Mouse (Mus musculus) lung, postnatal 0 days (tissue): ENCODE measurements around the gene Gm38392. TPM values are rescaled to one million over a fixed set of nuclear protein-coding genes. Genes with fewer than 3 reads are reported as not detected.

ENCODE experiments used
- ATAC-seq: fragments of 200-750 bp; cut with Nextera tagmentation; 2 replicates; pipeline ENCODE4 v1.8.0; 2017; ENCODE audit warnings: moderate library complexity
- DNase-seq: peaks from one replicate; pipeline ENCODE4 v3.0.0-alpha.2; 2016; ENCODE audit warnings: low spot score
- H3K27ac ChIP-seq: fragments of 300-500 bp; sonication (generic); 2 replicates; pipeline ENCODE4 v1.5.1; 2014; ENCODE audit warnings: antibody characterized with exemption, mild to moderate bottlenecking, low read length, mixed read lengths
- H3K27me3 ChIP-seq: fragments of 300-500 bp; sonication (generic); replicated peaks from 2 replicates; pipeline ENCODE4 v1.6.1; 2014; ENCODE audit warnings: low read length, mixed read lengths; ENCODE audit not compliant: insufficient read depth
- H3K36me3 ChIP-seq: fragments of 300-500 bp; sonication (generic); 2 replicates; pipeline ENCODE4 v1.6.1; 2014; ENCODE audit warnings: low read length, mixed read lengths; ENCODE audit not compliant: insufficient read depth
- H3K4me1 ChIP-seq: fragments of 300-500 bp; sonication (generic); 2 replicates; pipeline ENCODE4 v1.6.1; 2014; ENCODE audit warnings: antibody characterized with exemption, low read depth, low read length, mixed read lengths; ENCODE audit not compliant: insufficient read depth
- H3K4me2 ChIP-seq: fragments of 300-500 bp; sonication (generic); replicated peaks from 2 replicates; pipeline ENCODE4 v1.6.1; 2014; ENCODE audit warnings: low read depth, mild to moderate bottlenecking, low read length, moderate library complexity, mixed read lengths
- H3K4me3 ChIP-seq: fragments of 300-500 bp; sonication (generic); 2 replicates; pipeline ENCODE4 v1.5.1; 2014; ENCODE audit warnings: low read depth, low read length
- H3K9ac ChIP-seq: fragments of 300-500 bp; sonication (generic); replicated peaks from 2 replicates; pipeline ENCODE4 v1.6.1; 2014; ENCODE audit warnings: low read depth, mild to moderate bottlenecking
- H3K9me3 ChIP-seq: fragments of 300-500 bp; sonication (generic); 2 replicates; pipeline ENCODE4 v1.6.1; 2016; ENCODE audit warnings: low read length, mixed read lengths
- CTCF ChIP-seq: IDR thresholded peaks from 2 replicates; pipeline ENCODE4 v1.5.1; 2016; ENCODE audit warnings: antibody characterized with exemption, mild to moderate bottlenecking
- EP300 ChIP-seq: IDR thresholded peaks from 2 replicates; pipeline ENCODE4 v1.6.1; 2016; ENCODE audit warnings: antibody characterized with exemption, mild to moderate bottlenecking, control low read depth
- WGBS: fragments of 180-500 bp; shearing (Covaris S2); extraction: QIAGEN DNeasy Blood & Tissue Kit; methylation state at CpG from one replicate; pipeline ENCODE4 v1.1.7; 2014; 5-methylcytosine and 5-hydroxymethylcytosine counted together
- polyA plus RNA-seq: library from polyadenylated mRNA; unstranded; fragments of >200 nt; fragmentation: Nextera tagmentation; extraction: Ambion mirVana; gene quantifications from 2 replicates; pipeline ENCODE4 v1.2.1, GENCODE M21; 2015

The Gm38392 gene
- polyA plus RNA-seq, 1 experiment from 2014 or later = 1.8 TPM

GRCm38 (mm10) chr3:88205563-88206491 lies 81.2 kb downstream of the Gm38392 start:
- DNase-seq = no peak

GRCm38 (mm10) chr3:88205176-88205562 lies 81.8 kb downstream of the Gm38392 start:
- H3K36me3 ChIP-seq = no peaks in the 10 kb centered on the region
- no peak overlapping the region for H3K4me2 ChIP-seq
- no peaks in the 10 kb centered on the region for H3K9me3 ChIP-seq
- H3K4me1 ChIP-seq = 0 out of 2 replicates have a peak, but pooled peaks cover 3% of the 10 kb centered on the region
- no peak overlapping the region for H3K27ac ChIP-seq
- no peak overlapping the region for H3K9ac ChIP-seq
- no peak for ATAC-seq
- 11% methylated on average over 4 of the region's 4 CpGs for WGBS
- H3K4me3 ChIP-seq = no peak overlapping the region
- peaks cover 91% of the 10 kb centered on the region for H3K27me3 ChIP-seq
- TF ChIP-seq CTCF = no peak
- TF ChIP-seq EP300 = no peak
- DNase-seq = no peak

More at GRCm38 (mm10) chr3:88205563-88206491, 81.2 kb downstream of the Gm38392 start:
- Histone ChIP-seq H3K9ac (no peak overlapping the region), H3K36me3 (no peaks in the 10 kb centered on the region), H3K27ac (no peak overlapping the region), H3K4me1 (0 out of 2 replicates have a peak, but pooled peaks cover 2% of the 10 kb centered on the region), H3K4me3 (no peak overlapping the region), H3K4me2 (no peak overlapping the region), H3K27me3 (peaks cover 92% of the 10 kb centered on the region), H3K9me3 (no peaks in the 10 kb centered on the region)
- TF ChIP-seq CTCF (no peak), EP300 (no peak)
- ATAC-seq = no peak
- under 1% methylated on average over 8 of the region's 8 CpGs for WGBS

GRCm38 (mm10) chr3:88204751-88205150 lies 82.3 kb downstream of the Gm38392 start:
- Histone ChIP-seq H3K4me3 (no peak overlapping the region), H3K9ac (no peak overlapping the region), H3K27ac (no peak overlapping the region), H3K4me1 (0 out of 2 replicates have a peak, but pooled peaks cover 3% of the 10 kb centered on the region), H3K4me2 (no peak overlapping the region), H3K36me3 (no peaks in the 10 kb centered on the region), H3K27me3 (peaks cover 90% of the 10 kb centered on the region), H3K9me3 (no peaks in the 10 kb centered on the region)
- TF ChIP-seq CTCF (no peak), EP300 (no peak)
- no peak for DNase-seq
- no peak for ATAC-seq
- WGBS = 44% methylated on average over 1 of the region's 1 CpGs

GRCm38 (mm10) chr3:88203999-88204700 lies 82.9 kb downstream of the Gm38392 start:
- TF ChIP-seq CTCF (no peak), EP300 (no peak)
- no peak overlapping the region for H3K9ac ChIP-seq
- WGBS = 5% methylated on average over 7 of the region's 7 CpGs
- no peak overlapping the region for H3K4me2 ChIP-seq
- H3K27me3 ChIP-seq = peaks cover 90% of the 10 kb centered on the region
- H3K9me3 ChIP-seq = no peaks in the 10 kb centered on the region
- DNase-seq = no peak
- H3K27ac ChIP-seq = no peak overlapping the region
- no peak overlapping the region for H3K4me3 ChIP-seq
- 0 out of 2 replicates have a peak, but pooled peaks cover 3% of the 10 kb centered on the region for H3K4me1 ChIP-seq
- ATAC-seq = no peak
- H3K36me3 ChIP-seq = no peaks in the 10 kb centered on the region

GRCm38 (mm10) chr3:88203456-88203855 lies 83.6 kb downstream of the Gm38392 start:
- Histone ChIP-seq H3K27me3 (peaks cover 90% of the 10 kb centered on the region), H3K4me1 (0 out of 2 replicates have a peak, but pooled peaks cover 3% of the 10 kb centered on the region), H3K27ac (no peak overlapping the region), H3K36me3 (no peaks in the 10 kb centered on the region), H3K4me2 (no peak overlapping the region), H3K9ac (no peak overlapping the region), H3K4me3 (no peak overlapping the region), H3K9me3 (no peaks in the 10 kb centered on the region)
- TF ChIP-seq EP300 = no peak
- no peak for TF ChIP-seq CTCF
- ATAC-seq (no peak), DNase-seq (no peak)
- WGBS = 12% methylated on average over 5 of the region's 5 CpGs

GRCm38 (mm10) chr3:88202986-88203385 lies 84.0 kb downstream of the Gm38392 start:
- Histone ChIP-seq H3K4me1 (0 out of 2 replicates have a peak, but pooled peaks cover 3% of the 10 kb centered on the region), H3K4me3 (no peak overlapping the region), H3K4me2 (no peak overlapping the region), H3K27ac (no peak overlapping the region), H3K27me3 (peaks cover 89% of the 10 kb centered on the region), H3K9me3 (no peaks in the 10 kb centered on the region), H3K36me3 (no peaks in the 10 kb centered on the region), H3K9ac (no peak overlapping the region)
- DNase-seq (no peak), ATAC-seq (no peak)
- WGBS = 6% methylated on average over 6 of the region's 6 CpGs
- no peak for TF ChIP-seq CTCF
